Mouse (Mus musculus): ENCODE data around the gene Tas1r1.
A peak's percentile ranks its signal among the peaks of the same experiment; 100 is the strongest.

The Tas1r1 gene

DNA sequence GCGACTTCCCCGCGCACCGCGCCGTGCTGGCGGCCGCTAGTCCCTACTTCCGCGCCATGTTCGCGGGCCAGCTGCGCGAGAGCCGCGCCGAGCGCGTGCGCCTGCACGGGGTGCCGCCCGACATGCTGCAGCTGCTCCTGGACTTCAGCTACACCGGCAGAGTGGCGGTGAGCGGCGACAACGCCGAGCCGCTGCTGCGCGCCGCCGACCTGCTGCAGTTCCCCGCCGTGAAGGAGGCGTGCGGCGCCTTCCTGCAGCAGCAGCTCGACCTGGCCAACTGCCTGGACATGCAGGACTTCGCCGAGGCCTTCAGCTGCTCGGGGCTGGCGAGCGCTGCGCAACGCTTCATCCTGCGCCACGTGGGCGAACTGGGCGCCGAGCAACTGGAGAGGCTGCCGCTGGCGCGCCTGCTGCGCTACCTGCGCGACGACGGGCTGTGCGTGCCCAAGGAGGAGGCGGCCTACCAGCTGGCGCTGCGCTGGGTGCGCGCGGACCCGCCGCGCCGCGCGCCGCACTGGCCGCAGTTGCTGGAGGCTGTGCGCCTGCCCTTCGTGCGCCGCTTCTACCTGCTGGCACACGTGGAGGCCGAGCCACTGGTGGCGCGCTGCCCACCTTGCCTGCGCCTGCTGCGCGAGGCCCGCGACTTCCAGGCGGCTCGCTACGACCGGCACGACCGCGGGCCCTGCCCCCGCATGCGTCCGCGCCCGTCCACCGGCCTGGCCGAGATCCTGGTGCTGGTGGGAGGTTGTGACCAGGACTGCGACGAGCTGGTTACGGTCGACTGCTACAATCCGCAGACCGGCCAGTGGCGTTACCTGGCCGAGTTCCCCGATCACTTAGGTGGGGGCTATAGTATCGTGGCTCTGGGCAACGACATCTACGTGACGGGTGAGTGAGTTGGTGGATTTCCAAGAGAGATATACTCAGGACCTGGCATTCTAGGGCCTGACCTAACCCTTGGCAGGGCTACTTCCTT lies 29.0 kb downstream of the Tas1r1 start:
- no peak for DNase-seq (ENCODE audit: low read depth)

DNA sequence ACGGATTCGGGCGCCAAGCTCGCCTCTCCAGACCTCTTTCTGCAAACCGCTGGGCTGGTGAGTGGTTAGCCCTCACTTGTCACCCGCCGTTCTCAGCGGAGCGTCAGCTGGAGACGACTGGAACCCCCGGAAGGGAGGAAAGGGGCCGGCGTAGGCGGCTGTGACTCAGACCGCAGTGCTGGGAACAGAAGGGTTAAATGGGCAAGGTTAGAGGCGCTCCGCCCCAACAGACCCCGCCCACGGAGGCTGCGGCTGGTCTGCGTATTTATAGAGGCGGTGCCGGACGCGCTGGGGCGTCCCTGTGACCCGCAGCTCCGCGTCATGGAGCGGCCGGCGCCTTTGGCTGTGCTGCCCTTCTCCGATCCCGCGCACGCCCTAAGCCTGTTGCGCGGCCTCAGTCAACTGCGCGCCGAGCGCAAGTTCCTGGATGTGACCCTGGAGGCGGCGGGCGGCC lies 29.7 kb downstream of the Tas1r1 start, which contains the start of gene Klhl21:
TSS of gene Klhl21 (plus strand) at position 182 of the 454 bp plus-strand sequence.
- DNase-seq (ENCODE audit: low read depth) = peak; percentile 93

GRCm38 (mm10) chr4:152008148-152008500 lies 30.2 kb downstream of the Tas1r1 start:
- no peak for DNase-seq (ENCODE audit: low read depth)

- DNase-seq (ENCODE audit: low read depth) = no peak
Measured at GRCm38 (mm10) chr4:152007481-152008147, 30.8 kb downstream of the Tas1r1 start.

DNA sequence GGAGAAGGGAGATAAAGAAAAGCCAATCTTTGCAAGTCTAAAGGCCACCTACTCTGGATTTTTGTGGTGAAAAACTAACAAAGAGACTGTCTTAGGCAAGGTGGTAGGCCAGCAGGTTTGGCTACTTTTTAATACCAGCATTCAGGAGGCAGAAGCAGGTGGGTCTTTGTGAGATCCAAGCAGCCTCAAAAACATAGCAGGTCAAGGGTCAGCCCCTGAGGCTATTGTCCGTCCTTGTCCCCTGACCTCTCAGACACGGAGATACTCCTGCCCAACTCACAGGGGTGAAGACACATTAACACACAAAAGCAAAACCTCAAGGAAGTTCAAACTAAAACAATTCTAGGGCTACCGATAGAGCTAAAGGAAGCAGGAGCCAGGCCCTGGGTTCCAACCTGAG lies 31.6 kb downstream of the Tas1r1 start:
- no peak for DNase-seq (ENCODE audit: low read depth)

- DNase-seq (ENCODE audit: low read depth) = no peak
Measured at GRCm38 (mm10) chr4:152006137-152006536, 32.2 kb downstream of the Tas1r1 start.

DNA sequence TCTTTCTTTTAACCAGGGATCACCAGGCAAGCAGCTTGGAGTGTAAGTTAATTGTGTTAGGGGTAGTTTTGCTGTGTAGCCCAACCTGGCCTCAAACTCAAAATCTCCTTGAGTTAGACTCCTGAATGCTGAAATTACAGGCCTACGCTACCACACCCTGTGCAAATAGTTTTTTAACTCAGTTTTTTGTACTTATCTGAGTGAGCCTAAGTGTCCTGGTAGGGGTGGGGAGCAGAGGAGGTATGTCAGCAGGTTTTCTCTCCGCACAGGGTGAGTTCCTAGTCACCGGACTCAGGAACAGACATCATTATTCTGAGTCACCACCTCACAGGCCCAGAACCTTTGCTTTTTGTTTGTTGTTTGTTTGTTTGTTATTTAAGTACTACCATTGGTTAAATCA lies 36.3 kb downstream of the Tas1r1 start:
- DNase-seq (ENCODE audit: low read depth) = no peak

GRCm38 (mm10) chr4:152001335-152001734 lies 37.0 kb downstream of the Tas1r1 start:
- no peak for DNase-seq (ENCODE audit: low read depth)

GRCm38 (mm10) chr4:152000906-152001305 lies 37.5 kb downstream of the Tas1r1 start:
- no peak for DNase-seq (ENCODE audit: low read depth)

DNA sequence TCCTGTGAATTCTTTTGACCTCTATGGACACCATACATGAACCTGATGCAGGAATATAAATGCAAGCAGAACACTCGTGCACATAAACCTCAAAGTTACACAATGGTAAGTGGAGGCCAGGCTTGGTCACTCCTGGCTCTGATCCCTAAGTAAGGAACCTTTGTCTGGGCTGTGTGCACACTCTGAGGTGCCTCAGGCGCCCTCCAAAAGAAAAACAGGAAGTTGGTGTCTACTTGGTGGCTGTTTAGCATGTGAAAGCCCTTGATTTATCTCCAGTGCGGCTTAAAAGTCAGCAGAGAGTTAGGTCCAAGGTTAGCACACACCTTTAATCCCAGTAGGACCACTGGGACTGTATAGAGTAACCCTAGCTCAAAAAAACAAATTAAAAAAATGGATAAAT lies 38.9 kb downstream of the Tas1r1 start:
- no peak for DNase-seq (ENCODE audit: low read depth)

DNA sequence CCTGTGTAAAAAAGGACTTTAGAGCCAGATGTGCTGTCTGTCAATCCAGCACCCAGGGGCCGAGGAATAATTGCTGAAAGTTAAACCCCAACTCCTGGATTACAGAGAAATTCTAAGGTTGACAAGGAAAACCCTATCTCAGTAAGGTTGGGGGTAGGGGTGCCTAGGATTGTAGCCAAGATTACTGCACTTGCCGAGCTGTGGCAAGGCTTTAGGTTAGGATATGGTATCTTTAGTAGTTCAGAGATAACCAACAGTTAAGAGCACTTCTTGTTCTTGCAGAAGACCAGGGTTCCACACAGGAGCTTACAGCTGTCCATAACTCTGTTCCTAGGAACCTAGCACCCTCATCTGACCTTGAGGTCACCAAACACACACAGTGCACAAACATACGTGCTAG lies 40.7 kb downstream of the Tas1r1 start:
- DNase-seq (ENCODE audit: low read depth) = no peak

- DNase-seq (ENCODE audit: low read depth) = no peak
Measured at GRCm38 (mm10) chr4:151996951-151997222, 41.5 kb downstream of the Tas1r1 start.

DNA sequence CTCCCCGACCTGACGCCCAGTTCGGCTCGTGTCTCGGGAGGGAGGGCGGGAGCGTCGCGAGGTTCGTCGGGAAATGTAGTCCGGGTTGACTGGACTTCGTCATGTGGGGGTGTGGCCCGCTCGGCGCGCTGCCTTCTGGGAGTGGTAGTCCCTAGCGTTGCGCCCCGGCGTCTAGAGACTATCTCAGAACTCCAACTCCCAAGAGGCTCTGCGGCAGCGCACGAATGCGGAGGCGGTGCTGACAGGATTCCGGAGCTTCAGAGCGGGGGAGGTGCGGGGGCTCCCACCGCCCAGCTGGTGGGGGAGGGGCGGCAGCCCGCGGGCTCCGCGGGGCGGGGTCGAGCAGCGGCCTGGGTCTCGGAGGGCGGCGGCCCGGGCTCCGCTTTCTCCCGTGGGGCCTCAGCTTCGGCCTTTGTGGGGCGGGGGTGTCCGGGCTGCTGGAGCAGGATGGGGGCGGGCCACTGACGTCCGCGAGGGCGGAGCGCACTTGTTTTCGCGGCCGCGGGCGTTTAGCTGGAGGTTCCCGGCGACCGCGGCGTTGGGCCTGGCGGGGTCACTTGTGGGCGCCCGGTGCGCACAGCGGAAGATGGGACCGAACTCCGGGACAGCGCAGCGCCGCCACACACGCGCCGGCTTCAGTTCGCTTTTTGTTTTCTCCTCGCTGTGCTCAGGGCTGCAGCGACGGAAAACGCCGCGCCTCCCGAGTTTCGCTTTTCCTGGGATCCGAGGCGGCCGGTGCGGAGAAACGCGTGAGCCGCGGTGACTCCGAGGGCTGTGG lies 42.0 kb downstream of the Tas1r1 start, which contains the start of gene Phf13:
TSS of gene Phf13 (minus strand) at position 86 of the 778 bp plus-strand sequence.
- DNase-seq (ENCODE audit: low read depth) = peak; percentile 96

- DNase-seq (ENCODE audit: low read depth) = no peak
Measured at GRCm38 (mm10) chr4:151995371-151996172, 42.8 kb downstream of the Tas1r1 start.

- no peak for DNase-seq (ENCODE audit: low read depth)
Measured at GRCm38 (mm10) chr4:151994228-151995171, 43.9 kb downstream of the Tas1r1 start.

DNA sequence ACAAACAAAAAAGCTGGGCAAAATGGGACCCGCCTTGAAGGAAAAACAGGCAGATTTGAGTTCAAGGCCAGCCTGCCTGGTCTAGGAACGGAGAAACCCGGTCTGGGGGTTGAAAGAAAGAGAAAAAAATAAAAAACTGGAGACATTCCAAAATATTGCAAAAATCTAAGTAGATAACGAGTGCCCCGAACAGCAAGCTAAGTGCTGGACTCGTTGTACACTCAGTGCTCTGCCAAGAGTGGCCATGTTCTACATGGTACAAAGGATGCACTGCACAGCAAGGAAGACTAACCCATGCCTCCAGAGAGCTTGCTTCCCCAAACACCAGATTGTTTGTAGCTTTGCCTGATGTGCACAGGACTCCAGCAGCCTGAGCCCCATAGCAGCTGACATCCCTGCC lies 45.3 kb downstream of the Tas1r1 start:
- DNase-seq (ENCODE audit: low read depth) = no peak

DNA sequence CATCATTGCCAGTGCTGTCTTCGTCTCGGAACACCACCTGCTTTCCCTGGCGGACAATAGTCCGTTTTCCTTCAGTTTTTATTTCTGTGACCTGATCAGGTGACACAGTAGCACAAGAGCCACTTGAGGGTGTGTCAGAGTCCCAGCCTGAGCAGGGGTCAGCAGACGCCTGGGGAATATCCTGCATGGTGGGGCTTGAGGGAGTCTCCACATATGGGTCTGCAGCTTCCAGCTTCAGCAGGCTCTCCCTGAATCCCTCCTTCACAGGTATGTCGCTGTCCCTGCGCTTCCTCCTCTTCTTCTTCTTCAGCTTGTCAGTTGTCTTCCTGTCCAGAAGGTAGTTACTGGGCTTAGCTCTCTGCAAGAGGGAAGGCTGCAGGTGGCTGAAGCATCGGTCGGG lies 46.3 kb downstream of the Tas1r1 start:
- DNase-seq (ENCODE audit: low read depth) = no peak

DNA sequence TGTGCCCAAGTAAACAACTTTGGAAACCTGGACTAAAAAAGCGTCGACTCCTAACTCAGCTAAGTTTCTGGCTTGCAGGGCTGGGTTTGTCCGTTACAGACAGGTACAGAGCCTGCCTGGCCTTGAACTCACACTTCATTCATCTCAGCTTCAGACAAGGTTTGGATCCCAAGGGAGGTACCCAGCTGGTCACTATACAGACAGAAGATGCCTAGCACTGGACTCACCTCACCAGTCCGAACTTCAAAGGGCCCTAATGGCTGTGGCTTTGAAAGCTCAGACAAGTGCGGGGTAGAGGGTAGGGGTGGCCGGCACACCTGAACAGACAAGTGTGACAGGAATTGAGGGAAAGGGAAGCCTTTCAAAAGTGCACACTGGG lies 49.3 kb downstream of the Tas1r1 start:
- DNase-seq (ENCODE audit: low read depth) = no peak

DNA sequence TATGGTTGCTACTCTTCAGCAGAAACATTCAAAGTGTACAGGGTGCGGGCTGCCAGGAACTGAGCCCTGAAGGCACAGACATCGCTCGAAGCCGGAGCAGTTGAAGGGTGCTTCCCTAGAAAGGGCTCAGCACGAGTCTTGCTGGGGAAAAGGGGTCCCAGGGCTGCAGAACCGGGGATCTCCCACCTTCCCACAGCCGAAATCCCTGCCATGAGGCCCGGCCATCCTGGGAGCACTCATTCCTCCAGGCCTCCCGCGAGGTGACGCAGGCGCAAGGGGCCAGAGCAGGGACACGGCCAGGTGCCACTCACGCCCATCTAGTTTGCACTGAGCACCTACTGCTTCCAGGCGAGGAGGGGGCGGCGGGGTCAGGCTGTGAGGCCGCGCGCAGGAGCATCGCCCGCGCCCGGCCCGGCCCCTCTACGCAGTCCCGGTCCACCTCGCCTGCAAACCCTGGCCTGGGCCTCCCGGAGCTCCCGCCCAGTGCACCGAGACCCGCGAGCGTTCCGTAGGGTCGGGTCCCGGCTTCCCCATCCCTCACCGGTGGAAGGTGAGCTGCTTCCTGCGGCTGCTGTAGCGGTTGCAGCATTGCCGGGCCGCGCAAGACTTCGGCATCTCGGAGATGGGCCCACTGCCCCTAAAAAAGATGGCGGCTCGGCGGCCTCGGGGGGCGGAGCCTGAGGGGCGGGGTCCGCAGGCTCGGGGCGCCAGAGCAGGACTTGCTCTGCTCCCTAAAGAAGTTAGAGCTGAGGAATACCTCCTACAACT lies 49.8 kb downstream of the Tas1r1 start, which contains the start of gene Thap3:
TSS of gene Thap3 (minus strand) at position 656 of the 768 bp plus-strand sequence.
- no peak for DNase-seq (ENCODE audit: low read depth)

GRCm38 (mm10) chr4:151988014-151988341 lies 50.4 kb downstream of the Tas1r1 start:
- no peak for DNase-seq (ENCODE audit: low read depth)

Measured in c-Kit-positive CD71-negative TER-119-negative erythroid progenitor cells, embryonic 14.5 days (primary cell).